Mouse (Mus musculus) c-Kit-positive CD71-positive TER-119-positive erythroid progenitor cells, embryonic 14.5 days (primary cell): ENCODE measurements around the gene Fbln1.

Source experiments
- DNase-seq: peaks from one replicate; pipeline ENCODE4 v3.0.0-alpha.2; 2013; ENCODE audit warnings: low spot score

The Fbln1 gene

DNA sequence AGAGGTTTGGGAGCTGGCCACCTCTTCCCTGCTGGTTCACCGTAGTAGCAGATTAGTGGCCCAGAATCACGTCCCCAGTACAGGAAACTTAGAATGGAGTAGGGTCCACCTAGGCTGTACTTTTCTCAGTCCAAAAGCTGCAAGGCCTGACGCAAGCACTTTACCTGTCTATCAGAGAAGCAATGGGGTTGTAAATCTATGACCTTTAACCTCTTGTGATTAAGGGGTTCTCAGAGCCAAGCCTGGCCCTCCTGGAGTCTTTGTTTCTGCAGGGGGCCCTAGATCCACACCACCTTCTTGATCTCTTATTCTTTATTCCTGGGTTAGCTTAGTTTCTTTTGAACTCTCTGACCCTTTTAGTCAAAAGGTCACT lies 940 bp downstream of the Fbln1 start:
- no peak for DNase-seq

DNA sequence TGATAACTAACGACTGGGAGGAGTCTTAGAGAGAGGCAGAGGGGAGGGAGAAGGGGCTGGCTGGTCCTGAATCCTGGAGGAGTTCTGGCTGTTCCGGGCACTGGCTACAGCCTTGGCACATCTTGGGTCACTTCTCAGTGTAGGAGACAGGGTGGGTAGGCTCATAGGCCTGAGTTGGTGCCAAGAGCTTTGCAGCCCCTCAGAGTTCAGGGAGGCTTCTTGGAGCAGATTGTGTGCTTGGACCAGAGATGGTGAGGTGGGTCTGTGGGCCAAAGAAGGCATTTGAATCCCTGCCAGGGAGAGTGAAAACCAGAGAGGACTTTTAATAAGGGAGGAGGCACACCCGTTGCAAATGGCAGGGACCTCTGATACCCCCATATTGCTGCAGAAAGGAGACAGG lies 1.3 kb downstream of the Fbln1 start:
- no peak for DNase-seq

DNA sequence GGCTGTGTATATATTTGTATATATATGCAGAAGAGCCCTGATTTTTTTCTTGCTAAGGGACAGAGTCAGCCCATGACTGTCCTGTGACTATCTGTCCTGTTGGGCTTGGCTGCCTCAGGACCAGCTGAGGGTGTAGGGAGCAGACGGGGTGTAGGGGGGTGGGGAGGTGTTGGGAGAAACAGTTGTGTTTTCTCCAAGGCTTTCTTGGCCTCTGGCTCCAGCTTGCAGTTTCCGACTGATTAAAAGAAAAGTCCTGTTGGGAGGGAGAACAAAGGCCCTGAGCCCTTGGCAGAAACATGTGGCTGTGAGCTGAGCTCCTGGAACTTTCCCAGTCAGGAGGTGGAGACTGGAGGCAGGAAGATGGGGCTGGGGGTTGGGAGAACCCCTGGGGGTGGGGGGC lies 2.0 kb downstream of the Fbln1 start:
- no peak for DNase-seq

DNA sequence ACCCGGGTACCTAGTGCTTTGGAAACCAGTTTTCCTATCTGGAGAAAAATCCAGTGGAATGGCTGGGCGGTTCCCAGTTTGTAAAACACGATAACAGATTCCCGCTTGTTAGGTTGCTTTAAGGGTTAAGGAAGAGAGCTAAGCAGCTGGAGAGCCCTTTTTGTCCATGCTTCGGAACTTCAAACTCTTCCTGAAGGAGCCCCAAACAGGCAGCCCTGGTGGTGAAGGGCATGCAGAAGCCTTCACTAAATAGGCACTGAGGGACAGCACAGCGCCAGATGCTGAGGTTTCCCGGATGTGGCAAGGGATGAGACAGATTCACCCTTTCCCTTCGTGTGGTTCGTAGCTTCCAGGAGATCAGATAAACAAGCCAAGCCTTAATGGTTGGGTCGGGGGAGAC lies 2.6 kb downstream of the Fbln1 start:
- no peak for DNase-seq

DNA sequence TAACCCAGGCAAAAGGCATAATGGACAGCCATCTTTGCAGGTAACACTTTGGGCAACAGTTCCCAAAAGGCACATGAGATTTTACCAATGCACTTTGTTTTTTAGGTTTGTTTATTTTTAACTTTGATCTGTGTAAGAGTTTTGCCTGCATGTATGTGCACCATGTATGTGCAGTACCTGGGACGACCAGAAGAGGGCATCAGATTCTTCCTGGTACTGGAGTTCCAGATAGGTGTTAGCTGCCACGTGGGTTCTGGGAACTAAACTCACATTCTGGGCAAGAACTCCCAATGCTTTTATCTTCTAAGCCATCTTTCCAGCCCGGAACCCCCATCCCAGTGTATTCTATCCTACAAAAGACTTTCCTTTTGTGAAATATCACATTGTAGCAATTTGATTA lies 3.6 kb downstream of the Fbln1 start:
- no peak for DNase-seq

DNA sequence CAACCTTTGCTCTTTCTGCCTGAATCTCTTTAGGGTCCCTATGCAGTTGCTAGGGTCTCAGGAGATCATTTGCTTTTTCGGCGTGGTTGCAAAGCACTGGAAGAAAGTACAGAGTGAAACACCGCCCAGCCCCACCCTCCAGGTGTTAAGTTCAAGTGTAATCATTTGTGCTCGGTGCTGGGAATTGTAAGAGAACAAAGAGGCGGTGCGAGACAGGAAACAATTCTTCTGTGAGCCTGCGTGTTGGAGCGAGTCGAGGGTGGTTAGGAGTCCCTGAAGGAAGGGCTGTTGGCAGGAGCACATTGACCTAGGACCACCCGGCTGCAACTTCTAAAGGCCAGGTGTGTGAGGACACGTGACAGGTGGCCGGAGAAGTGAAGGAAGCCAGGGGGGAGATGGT lies 4.9 kb downstream of the Fbln1 start:
- DNase-seq: no peak

DNA sequence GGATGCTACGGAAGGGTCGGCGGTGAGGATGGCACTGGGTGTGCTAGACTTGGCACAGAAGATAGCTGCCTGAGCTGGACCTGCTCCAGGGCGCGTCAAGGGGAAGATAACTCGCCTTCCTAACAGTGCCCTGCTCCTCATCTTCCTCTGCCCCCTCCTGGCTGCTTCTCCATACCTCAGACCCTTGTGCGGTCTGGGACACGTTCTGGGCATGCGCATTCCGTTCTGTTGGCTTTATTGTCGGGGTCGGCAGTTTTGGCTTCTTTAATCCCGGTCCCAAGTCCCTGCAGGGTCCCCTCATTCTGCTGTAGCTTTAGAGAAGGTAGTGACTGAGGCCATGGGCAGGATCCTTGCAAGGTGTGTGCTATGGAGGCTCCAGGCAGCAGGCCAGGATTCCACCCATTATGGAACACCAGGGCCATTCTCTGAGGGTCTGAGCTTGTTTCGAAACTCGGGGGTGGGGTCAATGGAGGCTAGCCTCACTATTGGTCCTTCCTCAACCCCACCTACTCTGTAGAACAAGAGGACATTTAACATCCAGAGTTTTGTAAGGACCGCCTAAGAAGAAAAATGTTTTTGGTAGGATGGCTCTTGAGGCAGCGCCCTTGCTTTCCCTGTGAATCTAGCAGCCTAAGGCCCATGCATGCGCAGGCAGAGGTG lies 5.5 kb downstream of the Fbln1 start:
- DNase-seq: no peak

DNA sequence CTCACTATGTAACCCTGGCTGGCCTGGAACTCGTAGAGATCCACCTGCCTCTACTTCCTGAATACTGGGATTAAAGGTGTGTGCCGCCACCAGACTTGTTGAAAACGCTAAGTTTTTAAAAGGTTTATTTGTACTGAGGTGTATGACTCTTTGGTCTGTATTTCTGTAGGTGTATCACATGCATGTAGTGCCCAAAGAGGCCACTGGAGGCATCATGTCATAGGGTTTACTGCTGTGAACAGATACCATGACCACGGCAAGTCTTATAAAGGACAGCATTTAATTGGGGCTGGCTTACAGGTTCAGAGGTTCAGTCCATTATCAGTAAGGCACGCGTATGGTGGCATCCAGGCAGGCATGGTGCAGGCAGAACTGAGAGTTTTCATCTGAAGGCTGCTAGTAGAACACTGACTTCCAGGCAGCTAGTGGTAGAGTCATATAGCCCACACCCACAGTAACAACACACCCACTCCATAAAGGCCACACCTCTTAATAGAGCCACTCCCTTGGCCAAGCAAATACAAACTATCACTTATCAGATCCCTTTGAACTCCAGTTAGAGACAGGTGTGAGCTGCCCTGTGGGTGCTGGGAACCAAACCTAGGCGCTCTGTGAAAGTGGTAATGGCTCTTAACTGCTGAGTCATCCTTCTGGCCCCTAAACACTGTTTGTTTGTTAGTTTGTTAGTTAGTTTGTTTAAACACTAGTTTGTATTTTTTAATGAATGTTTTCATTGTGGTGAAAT lies 10.5 kb downstream of the Fbln1 start:
- DNase-seq: no peak

DNA sequence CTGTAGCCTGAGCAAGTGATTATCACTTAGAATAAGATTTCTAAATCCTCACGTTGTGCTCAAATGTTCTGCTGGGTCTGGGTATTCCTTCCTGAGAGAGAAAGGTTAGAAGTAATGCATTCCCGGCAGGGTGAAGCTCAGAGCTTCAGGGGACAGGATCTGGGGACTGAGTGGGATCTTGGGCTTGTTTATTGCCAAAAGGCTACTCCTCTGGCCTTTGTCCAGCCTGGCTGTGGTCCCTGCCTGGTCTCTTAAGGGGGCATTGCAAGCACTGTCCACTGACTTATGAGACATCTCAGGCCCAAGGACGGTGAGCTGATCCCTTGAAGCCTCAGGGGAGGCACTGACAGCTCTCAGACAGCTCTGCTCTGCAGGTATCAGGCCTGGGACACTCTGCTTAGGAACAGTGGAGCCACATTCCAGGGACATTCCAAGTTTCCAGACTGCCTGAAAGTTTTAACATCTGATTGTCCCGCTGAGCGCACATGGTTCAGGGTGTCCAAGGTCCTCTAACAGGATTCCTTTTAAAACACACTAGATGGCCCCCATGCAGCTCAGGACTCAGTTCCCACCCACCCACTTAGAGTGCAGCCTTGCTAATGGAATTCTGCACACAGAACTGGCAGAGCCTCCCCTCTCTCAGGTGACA lies 13.0 kb downstream of the Fbln1 start:
- DNase-seq: no peak

DNA sequence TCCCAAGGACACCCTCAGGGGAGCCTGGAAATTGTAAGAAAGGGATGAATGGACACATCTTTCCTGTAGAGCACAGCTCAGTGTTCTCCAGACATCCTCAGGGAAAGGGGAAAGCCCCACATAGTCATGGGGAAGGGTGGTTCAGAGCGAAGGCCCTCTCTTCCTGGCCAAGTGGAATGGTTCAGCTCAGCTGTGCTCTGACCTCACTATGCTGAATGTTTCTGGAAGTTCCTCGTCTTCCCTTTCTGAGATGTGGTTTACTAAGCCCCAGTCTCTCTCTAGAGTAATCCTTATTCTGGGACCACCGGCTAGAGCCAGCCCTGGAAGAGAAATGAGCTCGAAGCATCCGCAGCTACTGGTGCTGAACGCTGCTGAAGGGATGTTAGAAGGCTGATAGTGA lies 14.6 kb downstream of the Fbln1 start:
- no peak for DNase-seq

DNA sequence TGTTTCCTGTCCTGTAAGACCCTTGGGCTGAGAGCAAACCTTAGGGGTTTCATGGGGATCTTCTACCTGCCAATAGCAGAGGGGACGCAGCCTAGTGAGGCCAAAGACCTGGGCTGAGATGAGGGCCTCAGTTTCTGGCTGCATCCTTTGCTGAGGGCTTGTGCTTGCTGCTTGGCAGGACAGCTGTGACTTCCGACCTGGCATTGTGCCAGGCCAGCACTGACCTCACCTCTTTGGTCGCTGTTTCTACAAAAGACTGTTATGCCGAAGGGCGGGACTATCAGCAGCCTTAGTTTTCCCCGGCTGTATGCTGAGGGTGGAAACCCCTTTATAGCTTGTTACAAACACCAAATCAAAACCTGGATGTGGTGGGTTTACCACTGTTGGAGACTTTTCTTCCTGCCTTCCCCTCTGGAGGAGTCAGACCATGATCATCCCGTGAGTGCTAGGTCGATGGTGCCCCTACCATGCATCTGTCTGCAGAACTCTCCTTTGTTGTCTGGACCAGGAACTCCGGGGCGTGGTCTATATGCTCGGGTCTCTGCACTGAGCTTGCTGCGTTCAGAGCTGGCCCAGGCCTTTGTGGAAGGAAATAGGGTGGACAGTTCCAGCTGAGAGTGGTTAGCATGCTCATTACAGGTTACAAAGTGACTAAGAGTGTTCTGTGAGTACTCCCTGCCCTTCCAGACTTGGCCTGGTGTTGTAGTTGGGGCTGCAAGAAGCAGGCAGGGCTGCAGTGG lies 15.5 kb downstream of the Fbln1 start:
- no peak for DNase-seq

DNA sequence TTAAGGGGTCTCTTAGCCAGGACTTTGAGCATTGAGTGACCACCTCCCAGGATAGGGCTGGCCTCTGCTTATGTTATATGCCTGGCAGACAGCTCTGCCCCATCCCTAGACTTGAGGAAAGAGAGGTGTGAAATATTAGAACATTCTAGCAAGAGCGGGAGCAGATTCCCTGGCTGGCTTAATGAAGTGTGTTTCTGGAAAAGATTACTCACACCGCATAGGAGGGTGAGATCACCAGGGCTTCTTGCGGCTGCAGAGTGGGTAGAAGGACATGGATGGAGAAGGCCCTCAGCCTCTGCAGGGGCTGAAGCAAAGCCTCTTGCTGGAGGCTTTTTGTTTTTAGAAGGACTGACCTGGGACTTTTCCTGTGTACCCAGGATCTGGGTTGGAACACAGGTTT lies 19.9 kb downstream of the Fbln1 start:
- no peak for DNase-seq

DNA sequence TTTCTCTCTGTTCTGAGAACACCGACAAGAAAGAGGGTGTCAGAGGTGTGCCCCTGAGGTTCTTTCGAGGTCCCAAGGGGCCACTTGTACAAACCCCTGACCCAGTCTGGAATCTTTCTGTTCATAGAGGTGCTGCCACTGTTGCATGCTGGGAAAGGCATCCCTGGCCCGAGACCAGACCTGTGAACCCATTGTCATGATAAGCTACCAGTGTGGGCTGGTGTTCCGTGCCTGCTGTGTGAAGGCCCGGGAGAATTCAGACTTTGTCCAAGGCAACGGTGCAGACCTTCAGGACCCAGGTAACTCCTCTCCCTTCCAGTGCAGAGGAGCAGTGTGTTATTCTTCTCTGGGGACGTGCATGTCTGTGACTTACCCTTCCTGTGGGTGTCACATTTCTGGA lies 21.1 kb downstream of the Fbln1 start:
- DNase-seq: no peak

DNA sequence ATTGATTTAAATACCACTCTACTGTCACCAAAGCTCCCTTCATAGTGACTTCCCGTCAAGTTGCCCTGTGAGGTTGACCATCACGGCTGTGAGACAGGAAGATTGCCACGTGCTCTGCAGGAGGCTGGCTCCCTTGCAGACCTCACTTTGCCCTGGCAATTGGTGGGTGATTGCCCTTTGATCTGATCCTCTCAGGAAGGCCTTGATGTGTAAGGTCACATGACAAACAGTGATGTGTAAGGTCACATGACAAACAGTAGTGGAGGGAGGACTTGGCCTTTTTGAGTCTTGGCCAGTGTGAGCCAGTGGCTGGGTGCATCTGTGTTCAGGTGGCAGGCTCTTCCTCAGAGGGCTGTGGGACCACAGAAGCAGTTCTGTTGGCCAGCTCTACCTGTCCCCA lies 22.8 kb downstream of the Fbln1 start:
- no peak for DNase-seq

DNA sequence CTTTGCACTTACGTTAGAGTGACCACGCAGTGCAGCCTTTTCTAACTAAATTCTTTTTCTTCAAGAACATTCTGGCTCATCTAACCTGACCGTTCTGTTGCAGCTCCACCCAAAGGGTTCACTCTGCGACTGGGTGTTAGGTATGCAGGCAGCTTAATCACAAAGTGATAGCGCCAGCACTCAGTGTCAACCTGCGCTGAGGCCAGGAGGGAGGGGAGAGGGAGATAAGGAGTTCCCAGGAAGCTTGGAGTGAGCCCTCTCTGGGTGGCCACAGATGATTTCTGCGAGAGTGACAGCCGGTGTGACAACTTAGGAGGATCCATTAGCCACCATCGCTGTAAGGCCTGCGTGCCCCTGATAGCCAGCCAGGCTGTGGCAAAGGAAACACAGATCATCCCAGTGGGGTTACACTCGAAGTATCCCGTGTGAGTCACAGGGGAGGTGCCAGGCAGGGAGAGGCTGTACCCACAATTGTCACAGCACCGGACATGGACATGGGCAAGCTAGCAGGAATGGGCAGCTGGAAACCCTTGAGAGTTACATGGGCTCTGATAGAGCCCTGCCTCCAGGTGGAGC lies 24.3 kb downstream of the Fbln1 start:
- no peak for DNase-seq

DNA sequence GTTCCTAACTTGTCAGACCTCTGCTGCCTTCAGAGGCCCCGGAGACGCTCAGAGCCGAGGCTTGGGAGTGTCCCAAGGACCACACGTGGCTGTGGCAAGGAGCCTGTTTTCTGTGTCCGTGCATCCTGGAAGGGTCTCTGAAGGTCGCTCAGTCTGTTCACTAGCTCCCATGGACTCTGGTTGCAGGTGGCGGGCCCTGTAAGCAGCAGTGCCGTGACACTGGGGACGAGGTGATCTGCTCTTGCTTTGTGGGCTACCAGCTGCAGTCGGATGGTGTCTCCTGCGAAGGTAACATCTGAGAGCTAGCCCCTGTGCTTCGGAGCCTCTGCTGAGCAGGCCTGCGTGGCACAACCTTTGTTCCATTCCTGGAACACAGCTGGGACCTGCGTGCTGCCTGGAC lies 24.9 kb downstream of the Fbln1 start:
- DNase-seq: no peak

DNA sequence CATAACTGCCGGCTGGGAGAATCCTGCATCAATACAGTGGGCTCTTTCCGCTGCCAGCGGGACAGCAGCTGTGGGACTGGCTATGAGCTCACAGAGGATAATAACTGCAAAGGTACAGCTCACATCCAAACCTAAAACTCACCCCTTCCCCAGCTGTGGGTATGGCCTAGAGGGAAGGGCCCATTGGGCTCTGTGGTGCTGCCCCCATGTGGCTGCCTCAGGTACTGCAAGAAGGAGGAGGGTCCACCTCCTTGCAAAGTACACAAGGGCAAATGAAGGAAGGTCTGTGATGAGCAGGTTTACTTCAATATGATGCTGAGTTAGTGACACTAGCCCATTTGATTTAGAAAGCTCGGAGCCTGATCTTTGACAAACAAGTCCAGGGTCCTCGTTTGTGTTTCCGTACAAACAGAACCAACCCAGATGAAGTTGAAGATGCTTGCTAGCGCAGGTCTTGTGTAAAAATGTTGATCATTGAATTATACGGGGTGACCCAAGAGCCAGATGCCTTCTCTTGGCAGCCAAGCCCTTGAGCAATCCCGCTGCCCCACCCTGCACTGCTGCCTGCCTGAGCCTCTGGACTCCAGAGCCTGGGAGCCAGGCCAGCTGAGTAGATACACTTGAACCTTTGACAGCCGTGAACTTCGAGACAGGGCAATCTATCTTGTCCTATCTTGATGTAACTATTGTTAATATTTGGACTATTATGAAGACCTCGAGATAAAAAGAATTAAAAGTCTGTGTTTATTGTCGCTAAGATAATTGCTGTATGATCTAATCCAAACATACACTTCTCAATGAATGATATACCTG lies 25.9 kb downstream of the Fbln1 start:
- DNase-seq: peak; percentile 21

DNA sequence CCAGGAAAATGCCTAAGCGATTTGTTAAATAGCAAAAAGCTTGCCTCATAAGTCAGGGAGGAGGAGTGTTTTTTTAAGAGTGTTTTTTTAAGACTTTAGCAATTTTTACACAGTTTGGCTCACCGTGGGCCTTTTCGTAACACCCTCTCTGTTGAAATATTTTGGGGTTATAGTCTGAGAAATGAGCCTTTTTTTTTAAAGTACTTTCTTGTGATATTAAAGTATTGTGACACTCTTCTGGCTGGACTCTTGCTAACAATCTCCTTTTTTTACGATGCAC lies 26.4 kb downstream of the Fbln1 start:
- DNase-seq: no peak

DNA sequence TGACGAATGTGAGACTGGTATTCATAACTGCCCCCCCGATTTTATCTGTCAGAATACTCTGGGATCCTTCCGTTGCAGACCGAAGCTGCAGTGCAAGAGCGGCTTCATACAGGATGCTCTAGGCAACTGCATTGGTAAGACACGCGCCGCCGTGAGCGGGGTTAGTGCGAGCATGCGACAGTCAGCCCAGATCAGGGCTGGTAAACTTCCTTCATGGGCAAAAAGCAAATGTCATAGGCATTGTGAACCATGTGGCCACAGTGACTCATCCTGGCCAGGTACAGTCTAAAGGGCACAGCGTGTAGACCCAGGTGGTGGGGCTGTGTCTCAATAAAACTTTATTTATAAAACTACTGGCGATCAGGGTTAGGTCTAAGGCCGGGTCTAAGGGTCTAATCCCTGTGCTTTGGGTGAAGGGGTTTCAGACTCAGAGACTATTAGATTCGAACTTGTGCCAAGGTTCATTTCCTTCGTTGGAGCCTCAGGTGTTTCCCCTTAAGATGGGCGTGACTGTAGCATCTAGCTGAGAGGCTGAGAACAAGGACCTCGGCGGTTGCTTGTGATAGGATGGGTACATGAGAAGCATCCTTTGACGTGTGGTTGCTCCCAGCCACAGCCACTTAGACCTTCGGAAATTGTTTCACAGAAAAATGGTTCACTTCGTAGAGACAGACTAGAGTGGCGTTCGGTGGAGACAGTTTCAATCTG lies 26.9 kb downstream of the Fbln1 start:
- DNase-seq: no peak

DNA sequence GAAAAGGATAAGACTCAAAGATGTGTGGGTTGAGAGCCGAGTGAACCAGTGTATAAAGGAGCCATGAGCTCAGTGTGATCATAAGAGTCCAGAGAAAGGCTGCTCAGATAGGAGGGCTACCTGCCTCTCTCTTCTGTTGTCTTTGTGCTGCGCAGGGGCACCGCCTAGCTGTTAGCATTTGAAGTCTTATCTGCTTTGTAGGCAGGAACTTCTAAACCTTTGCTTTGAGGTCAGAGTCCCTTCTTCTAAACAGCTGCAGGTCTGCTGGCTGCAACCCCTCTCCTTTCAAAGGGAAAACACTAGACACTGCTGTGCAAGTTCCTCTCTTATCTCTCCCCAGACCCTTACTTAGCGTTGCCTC lies 27.5 kb downstream of the Fbln1 start:
- DNase-seq: no peak

DNA sequence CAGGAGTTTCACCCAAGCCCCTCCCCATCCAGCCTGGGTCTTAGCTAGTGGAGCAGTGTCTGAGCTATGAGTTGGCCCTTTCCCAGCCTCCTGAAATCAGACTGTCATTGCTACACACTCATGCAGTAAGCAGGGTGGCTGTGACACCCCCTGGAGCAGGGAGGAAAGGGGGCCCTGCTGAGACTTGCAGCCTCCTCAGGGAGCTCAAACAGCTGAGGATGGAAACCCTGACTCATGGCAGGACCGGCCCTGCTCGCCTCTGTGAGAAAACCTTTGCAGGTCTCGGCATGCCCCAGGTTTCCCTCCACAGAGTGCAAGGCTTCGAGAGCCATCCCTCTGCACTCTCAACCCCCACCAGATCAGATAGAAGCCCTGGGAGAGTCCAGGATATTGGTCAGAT lies 27.9 kb downstream of the Fbln1 start:
- DNase-seq: no peak
